9 mouse cellular contexts compared by ENCODE assay signal in genomic region chr8:77419731-77420130, GRCm38 (mm10).
DNase-seq lines count a peak whose midpoint lies in the region; ATAC-seq and TF ChIP-seq lines count a peak whose summit lies in the region.
"Had no signal": no experiment of that assay in that cellular context is flagged by ENCODE, and none has a peak within 500 bp of the region (broad histone marks: within the 10 kb centered on the region; RNA-seq: fewer than 3 reads in every experiment).

No protein-coding gene starts in this region.

- intact Hi-C loops in left cerebral cortex, adult 2 months (cut with DNase I) = loop anchor here (1.0 to 10.0 kb wide), 2 partner anchors 116 to 585 kb away; no protein-coding TSS in a partner anchor

- no peaks in the 10 kb centered on the region for H3K9me3 ChIP-seq in kidney, embryonic 15.5 days (replicated peaks)
- no peaks in the 10 kb centered on the region for H3K9me3 ChIP-seq in hindbrain, embryonic 14.5 days (ENCODE audit: control insufficient read depth, low read length)
- H3K9me3 ChIP-seq in midbrain, embryonic 13.5 days = no peaks in the 10 kb centered on the region
- H3K9me3 ChIP-seq: embryonic facial prominence, embryonic 15.5 days had no signal

- no peak overlapping the region for H3K4me2 ChIP-seq in kidney, embryonic 15.5 days
- no peak overlapping the region for H3K4me2 ChIP-seq in hindbrain, embryonic 14.5 days (replicated peaks)
- H3K4me2 ChIP-seq in midbrain, embryonic 13.5 days (replicated peaks) = no peak overlapping the region
- H3K4me2 ChIP-seq: embryonic facial prominence, embryonic 15.5 days had no signal

- H3K4me1 ChIP-seq in kidney, adult 2 months (ENCODE audit: control insufficient read depth, insufficient read depth, low read length) = peaks cover 11% of the 10 kb centered on the region
- peaks cover 16% of the 10 kb centered on the region for H3K4me1 ChIP-seq in kidney, embryonic 15.5 days
- H3K4me1 ChIP-seq in hindbrain, embryonic 14.5 days (replicated peaks; ENCODE audit: control insufficient read depth, insufficient read depth, low read length) = no peaks in the 10 kb centered on the region
- no peaks in the 10 kb centered on the region for H3K4me1 ChIP-seq in midbrain, embryonic 13.5 days (replicated peaks)
- H3K4me1 ChIP-seq: embryonic facial prominence, embryonic 15.5 days had no signal

- H3K9ac ChIP-seq in kidney, embryonic 15.5 days = no peak overlapping the region
- H3K9ac ChIP-seq in hindbrain, embryonic 14.5 days = no peak overlapping the region
- no peak overlapping the region for H3K9ac ChIP-seq in midbrain, embryonic 13.5 days (replicated peaks)
- H3K9ac ChIP-seq: embryonic facial prominence, embryonic 15.5 days had no signal

- H3K4me3 ChIP-seq in kidney, adult 2 months (ENCODE audit: insufficient read depth, low read depth, low read length) = no peak overlapping the region
- no peak overlapping the region for H3K4me3 ChIP-seq in kidney, embryonic 15.5 days (replicated peaks)
- no peak overlapping the region for H3K4me3 ChIP-seq in hindbrain, embryonic 14.5 days (replicated peaks; ENCODE audit: low read length)
- H3K4me3 ChIP-seq in left cerebral cortex, adult 2 months = no peak overlapping the region
- no peak overlapping the region for H3K4me3 ChIP-seq in midbrain, embryonic 13.5 days (replicated peaks)
- H3K4me3 ChIP-seq: embryonic facial prominence, embryonic 15.5 days had no signal

- peak; percentile 58 for TF ChIP-seq CTCF in kidney, adult 2 months (conservative IDR thresholded peaks at IDR 0.05; ENCODE audit: insufficient read depth, insufficient read length, low read depth, low read length)
- TF ChIP-seq CTCF in left cerebral cortex, adult 2 months (IDR thresholded peaks at IDR 0.05) = peak; percentile 91

- H3K27ac ChIP-seq in kidney, adult 2 months (ENCODE audit: insufficient read depth, low read depth, low read length) = no peak overlapping the region
- no peak overlapping the region for H3K27ac ChIP-seq in kidney, embryonic 15.5 days
- H3K27ac ChIP-seq in hindbrain, embryonic 14.5 days = no peak overlapping the region
- no peak overlapping the region for H3K27ac ChIP-seq in left cerebral cortex, adult 2 months
- H3K27ac ChIP-seq in midbrain, embryonic 13.5 days = no peak overlapping the region
- H3K27ac ChIP-seq: embryonic facial prominence, embryonic 15.5 days had no signal

- DNase-seq in kidney, adult 2 months = peak; percentile 82
- peak; percentile 61 to 72 for DNase-seq in adrenal gland, postnatal 36 days
- peak; percentile 71 for DNase-seq in embryo, embryonic 9.5 days (ENCODE audit: extremely low spot score)
- peak; percentile 90 for DNase-seq in hindbrain, embryonic 14.5 days (ENCODE audit: low spot score)
- DNase-seq in left cerebral cortex, adult 2 months (ENCODE audit: extremely low spot score in 1 of 2, low spot score in 2 of 2) = peak; percentile 64 to 76
- DNase-seq in spleen, postnatal 4 days (ENCODE audit: low spot score in 2 of 2) = peak; percentile 45 to 74

- TF ChIP-seq POLR2A in kidney, adult 2 months (IDR thresholded peaks at IDR 0.05; ENCODE audit: low read depth, low read length) = no peak

- no peaks in the 10 kb centered on the region for H3K36me3 ChIP-seq in kidney, adult 2 months (ENCODE audit: control insufficient read depth, insufficient read depth, low read length)
- peaks cover 43% of the 10 kb centered on the region for H3K36me3 ChIP-seq in kidney, embryonic 15.5 days
- no peaks in the 10 kb centered on the region for H3K36me3 ChIP-seq in hindbrain, embryonic 14.5 days (replicated peaks; ENCODE audit: control insufficient read depth, insufficient read depth)
- no peaks in the 10 kb centered on the region for H3K36me3 ChIP-seq in midbrain, embryonic 13.5 days

- no peak for ATAC-seq in kidney, embryonic 15.5 days (replicated peaks; ENCODE audit: low FRiP score)
- ATAC-seq in hindbrain, embryonic 14.5 days (ENCODE audit: low FRiP score) = 0 out of 2 replicates have a peak, but pooled peaks have one; percentile 60
- ATAC-seq in midbrain, embryonic 13.5 days = peak; percentile 65

- 45% methylated on average over 4 of the region's 4 CpGs for WGBS in kidney, adult 2 months
- 52% methylated on average over 4 of the region's 4 CpGs for WGBS in kidney, embryonic 15.5 days
- WGBS in hindbrain, embryonic 14.5 days = 37% methylated on average over 4 of the region's 4 CpGs
- 47% methylated on average over 4 of the region's 4 CpGs for WGBS in midbrain, embryonic 13.5 days

- H3K27me3 ChIP-seq in kidney, adult 2 months (replicated peaks; ENCODE audit: control insufficient read depth, insufficient read depth, low read length) = no peaks in the 10 kb centered on the region
- H3K27me3 ChIP-seq in kidney, embryonic 15.5 days = no peaks in the 10 kb centered on the region
- H3K27me3 ChIP-seq in hindbrain, embryonic 14.5 days (ENCODE audit: control insufficient read depth, insufficient read depth, low read length) = no peaks in the 10 kb centered on the region
- no peaks in the 10 kb centered on the region for H3K27me3 ChIP-seq in midbrain, embryonic 13.5 days
- H3K27me3 ChIP-seq: embryonic facial prominence, embryonic 15.5 days had no signal
